Mouse (Mus musculus): ENCODE measurements around the gene Mcemp1. TPM values are rescaled to one million over a fixed set of nuclear protein-coding genes. Genes with fewer than 3 reads are reported as not detected.

Gene Mcemp1
- 2.9 and 3.2 TPM in 2 replicates for polyA plus RNA-seq (2015; fragmentation: Nextera tagmentation; extraction: Ambion mirVana)

- H3K9me3 ChIP-seq = no peaks in the 10 kb centered on the region
- ATAC-seq (ENCODE audit: insufficient read depth, low FRiP score, low read depth) = no peak
- H3K27me3 ChIP-seq (replicated peaks) = no peaks in the 10 kb centered on the region
- H3K9ac ChIP-seq = no peak within 1 kb of the TSS
- no peak within 1 kb of the TSS for H3K4me2 ChIP-seq
- no peaks in the 10 kb centered on the region for H3K36me3 ChIP-seq
- H3K4me1 ChIP-seq = no peaks in the 10 kb centered on the region
- WGBS = 69% methylated on average over 6 of the region's 6 CpGs
- H3K4me3 ChIP-seq (replicated peaks) = no peak within 1 kb of the TSS
- H3K27ac ChIP-seq = no peak within 1 kb of the TSS; the same call in 1 of the 2 replicates
These were observed at the start of gene Mcemp1 for GRCm38 (mm10) chr8:3665507-3665906. Mcemp1 (plus strand) TSS chr8:3665754.

GRCm38 (mm10) chr8:3621199-3621970, 44.2 kb upstream of the Mcemp1 start, which contains the start of the genes Xab2 and Pet100:
Xab2 (minus strand) TSS chr8:3621316.
Pet100 (plus strand) TSS chr8:3621548.
- Histone ChIP-seq H3K4me1 (peaks cover 15% of the 10 kb centered on the region), H3K9me3 (no peaks in the 10 kb centered on the region), H3K9ac (peak within 1 kb of the TSS; percentile 77), H3K4me3 (replicated peaks) (peak within 1 kb of the TSS; percentile 81), H3K36me3 (peaks cover 11% of the 10 kb centered on the region), H3K27me3 (replicated peaks) (no peaks in the 10 kb centered on the region), H3K4me2 (peak within 1 kb of the TSS; percentile 80), H3K27ac (no peak within 1 kb of the TSS)
- WGBS = under 1% methylated on average over 37 of the region's 37 CpGs
- peak; percentile 99 for ATAC-seq (ENCODE audit: insufficient read depth, low FRiP score, low read depth)

GRCm38 (mm10) chr8:3622119-3622518, 43.4 kb upstream of the Mcemp1 start:
- H3K9ac ChIP-seq = no peak overlapping the region
- peaks cover 6% of the 10 kb centered on the region; the same call in 1 of the 2 replicates for H3K36me3 ChIP-seq
- 68% methylated on average over 8 of the region's 8 CpGs for WGBS
- H3K27ac ChIP-seq = no peak overlapping the region
- H3K9me3 ChIP-seq = no peaks in the 10 kb centered on the region
- H3K4me1 ChIP-seq = peaks cover 15% of the 10 kb centered on the region
- peak overlapping the region; percentile 80 for H3K4me2 ChIP-seq
- no peaks in the 10 kb centered on the region for H3K27me3 ChIP-seq (replicated peaks)
- ATAC-seq (ENCODE audit: insufficient read depth, low FRiP score, low read depth) = no peak
- peak overlapping the region; percentile 81 for H3K4me3 ChIP-seq (replicated peaks)

GRCm38 (mm10) chr8:3625445-3625844, 40.1 kb upstream of the Mcemp1 start, which contains the start of gene Pcp2:
Pcp2 (minus strand) TSS chr8:3625545.
- 55% methylated on average over 1 of the region's 1 CpGs for WGBS
- Histone ChIP-seq H3K4me2 (no peak within 1 kb of the TSS), H3K9me3 (no peaks in the 10 kb centered on the region), H3K4me1 (peaks cover 6% of the 10 kb centered on the region), H3K9ac (no peak within 1 kb of the TSS), H3K27me3 (replicated peaks) (0 out of 2 replicates have a peak, but pooled peaks cover 6% of the 10 kb centered on the region), H3K4me3 (replicated peaks) (no peak within 1 kb of the TSS), H3K27ac (no peak within 1 kb of the TSS), H3K36me3 (no peaks in the 10 kb centered on the region)
- no peak for ATAC-seq (ENCODE audit: insufficient read depth, low FRiP score, low read depth)

GRCm38 (mm10) chr8:3626971-3627370, 38.6 kb upstream of the Mcemp1 start:
- Histone ChIP-seq H3K4me2 (no peak overlapping the region), H3K36me3 (no peaks in the 10 kb centered on the region), H3K9ac (no peak overlapping the region), H3K27me3 (replicated peaks) (0 out of 2 replicates have a peak, but pooled peaks cover 6% of the 10 kb centered on the region), H3K4me3 (replicated peaks) (no peak overlapping the region), H3K9me3 (no peaks in the 10 kb centered on the region), H3K4me1 (peaks cover 12% of the 10 kb centered on the region), H3K27ac (no peak overlapping the region)
- 56% methylated on average over 5 of the region's 5 CpGs for WGBS
- no peak for ATAC-seq (ENCODE audit: insufficient read depth, low FRiP score, low read depth)

GRCm38 (mm10) chr8:3628014-3628413, 37.5 kb upstream of the Mcemp1 start:
- no peaks in the 10 kb centered on the region for H3K9me3 ChIP-seq
- H3K36me3 ChIP-seq = no peaks in the 10 kb centered on the region
- no peak overlapping the region for H3K27ac ChIP-seq
- WGBS = 24% methylated on average over 5 of the region's 5 CpGs
- peaks cover 11% of the 10 kb centered on the region for H3K4me1 ChIP-seq
- H3K27me3 ChIP-seq (replicated peaks) = 0 out of 2 replicates have a peak, but pooled peaks cover 6% of the 10 kb centered on the region
- no peak overlapping the region for H3K9ac ChIP-seq
- ATAC-seq (ENCODE audit: insufficient read depth, low FRiP score, low read depth) = no peak
- H3K4me2 ChIP-seq = no peak overlapping the region
- no peak overlapping the region for H3K4me3 ChIP-seq (replicated peaks)

GRCm38 (mm10) chr8:3630647-3631477, 34.7 kb upstream of the Mcemp1 start, which contains the start of gene Stxbp2:
Stxbp2 (plus strand) TSS chr8:3630955.
- no peak within 1 kb of the TSS for H3K27ac ChIP-seq
- H3K9me3 ChIP-seq = no peaks in the 10 kb centered on the region
- peaks cover 12% of the 10 kb centered on the region; the same call in 1 of the 2 replicates for H3K36me3 ChIP-seq
- WGBS = 6% methylated on average over 47 of the region's 47 CpGs
- 0 out of 2 replicates have a peak, but pooled peaks cover 6% of the 10 kb centered on the region for H3K27me3 ChIP-seq (replicated peaks)
- peak; percentile 88 for ATAC-seq (ENCODE audit: insufficient read depth, low FRiP score, low read depth)
- H3K4me3 ChIP-seq (replicated peaks) = peak within 1 kb of the TSS; percentile 66
- peak within 1 kb of the TSS; percentile 76 for H3K4me2 ChIP-seq
- peak within 1 kb of the TSS; percentile 48; the same call in 1 of the 2 replicates for H3K9ac ChIP-seq
- H3K4me1 ChIP-seq = peaks cover 11% of the 10 kb centered on the region

GRCm38 (mm10) chr8:3631478-3631875, 34.1 kb upstream of the Mcemp1 start:
- WGBS = 11% methylated on average over 8 of the region's 8 CpGs

GRCm38 (mm10) chr8:3645804-3646203, 19.8 kb upstream of the Mcemp1 start:
- Histone ChIP-seq H3K27ac (no peak overlapping the region), H3K36me3 (no peaks in the 10 kb centered on the region), H3K9ac (no peak overlapping the region), H3K4me3 (replicated peaks) (no peak overlapping the region), H3K27me3 (replicated peaks) (no peaks in the 10 kb centered on the region), H3K4me2 (no peak overlapping the region), H3K4me1 (no peaks in the 10 kb centered on the region), H3K9me3 (no peaks in the 10 kb centered on the region)
- ATAC-seq (ENCODE audit: insufficient read depth, low FRiP score, low read depth) = peak; percentile 80
- WGBS = 23% methylated on average over 5 of the region's 5 CpGs

More at GRCm38 (mm10) chr8:3631478-3631875, 34.1 kb upstream of the Mcemp1 start:
- Histone ChIP-seq H3K27me3 (replicated peaks) (0 out of 2 replicates have a peak, but pooled peaks cover 6% of the 10 kb centered on the region), H3K36me3 (peaks cover 14% of the 10 kb centered on the region; the same call in 1 of the 2 replicates), H3K4me2 (peak overlapping the region; percentile 76), H3K4me1 (peaks cover 11% of the 10 kb centered on the region), H3K4me3 (replicated peaks) (peak overlapping the region; percentile 66), H3K27ac (no peak overlapping the region), H3K9ac (peak overlapping the region; percentile 48; the same call in 1 of the 2 replicates), H3K9me3 (no peaks in the 10 kb centered on the region)
- ATAC-seq (ENCODE audit: insufficient read depth, low FRiP score, low read depth) = peak; percentile 38; the same call in 1 of the 2 replicates

GRCm38 (mm10) chr8:3646824-3647531, 18.6 kb upstream of the Mcemp1 start:
- H3K9me3 ChIP-seq = no peaks in the 10 kb centered on the region
- no peaks in the 10 kb centered on the region for H3K36me3 ChIP-seq
- WGBS = 78% methylated on average over 6 of the region's 6 CpGs
- no peak for ATAC-seq (ENCODE audit: insufficient read depth, low FRiP score, low read depth)
- H3K9ac ChIP-seq = no peak overlapping the region
- H3K4me2 ChIP-seq = no peak overlapping the region
- no peak overlapping the region for H3K27ac ChIP-seq
- H3K27me3 ChIP-seq (replicated peaks) = no peaks in the 10 kb centered on the region
- no peaks in the 10 kb centered on the region for H3K4me1 ChIP-seq
- no peak overlapping the region for H3K4me3 ChIP-seq (replicated peaks)

GRCm38 (mm10) chr8:3647561-3647960, 18.0 kb upstream of the Mcemp1 start:
- ATAC-seq (ENCODE audit: insufficient read depth, low FRiP score, low read depth) = no peak
- 71% methylated on average over 4 of the region's 4 CpGs for WGBS
- Histone ChIP-seq H3K4me2 (no peak overlapping the region), H3K27me3 (replicated peaks) (no peaks in the 10 kb centered on the region), H3K9ac (no peak overlapping the region), H3K4me1 (no peaks in the 10 kb centered on the region), H3K27ac (no peak overlapping the region), H3K36me3 (no peaks in the 10 kb centered on the region), H3K9me3 (no peaks in the 10 kb centered on the region), H3K4me3 (replicated peaks) (no peak overlapping the region)

All from stomach, embryonic 15.5 days (tissue).